Mouse (Mus musculus) adrenal gland, postnatal 10 days (tissue): ENCODE measurements around the gene Ciao2a. TPM values are rescaled to one million over a fixed set of nuclear protein-coding genes. Genes with fewer than 3 reads are reported as not detected.

Experiments
- DNase-seq: peaks from one replicate; pipeline ENCODE4 v3.0.0; 2021; ENCODE audit warnings: mixed read lengths
- long read RNA-seq, 2 experiments: library from polyadenylated mRNA; stranded (forward); transcript quantifications; one replicate each; pipeline ENCODE4 v2.0.0; 2021
- total RNA-seq, 2 experiments: library from RNA; stranded (reverse); gene quantifications; 2 replicates each; pipeline ENCODE4 v1.2.3; 2021

The Ciao2a gene
- 10 to 100 TPM; 89.9 to 97.4 TPM for total RNA-seq
- long read RNA-seq, experiment 1, transcript Ciao2a-201 (5 exons, 1,240 nt) = major isoform, 133 of 140 reads
- long read RNA-seq, experiment 1, partial matches to known transcripts = 0 of 140 reads
- long read RNA-seq, experiment 1, other reads (novel, unspliced or antisense) = 7 of 140 reads
- long read RNA-seq, experiment 2, transcript Ciao2a-201 (5 exons, 1,240 nt) = major isoform, 76 of 86 reads
- long read RNA-seq, experiment 2, partial matches to known transcripts = 2 of 86 reads
- long read RNA-seq, experiment 2, other reads (novel, unspliced or antisense) = 8 of 86 reads

- peak; percentile 93 for DNase-seq
Measured at GRCm38 (mm10) chr9:66126456-66127192, at the start of gene Ciao2a, which contains the start of gene Snx1. Gene Ciao2a, plus strand, starts transcription at chr9:66126611. Gene Snx1, minus strand, starts transcription at chr9:66126587.

GRCm38 (mm10) chr9:66078072-66078471 lies 48.3 kb upstream of the Ciao2a start:
- DNase-seq = no peak

- DNase-seq = no peak
Measured at GRCm38 (mm10) chr9:66078493-66078892, 47.9 kb upstream of the Ciao2a start.

GRCm38 (mm10) chr9:66080804-66081459 lies 45.5 kb upstream of the Ciao2a start:
- no peak for DNase-seq

- no peak for DNase-seq
Measured at GRCm38 (mm10) chr9:66081999-66082398, 44.4 kb upstream of the Ciao2a start.

- no peak for DNase-seq
Measured at GRCm38 (mm10) chr9:66084171-66084570, 42.2 kb upstream of the Ciao2a start.

- no peak for DNase-seq
Measured at GRCm38 (mm10) chr9:66087062-66087461, 39.3 kb upstream of the Ciao2a start.

- DNase-seq = peak; percentile 81
Measured at GRCm38 (mm10) chr9:66088411-66088810, 38.0 kb upstream of the Ciao2a start.

GRCm38 (mm10) chr9:66090593-66091244 lies 35.7 kb upstream of the Ciao2a start:
- peak; percentile 56 for DNase-seq

- peak; percentile 41 for DNase-seq
Measured at GRCm38 (mm10) chr9:66091327-66092231, 34.8 kb upstream of the Ciao2a start.

GRCm38 (mm10) chr9:66092664-66093063 lies 33.7 kb upstream of the Ciao2a start:
- no peak for DNase-seq

- no peak for DNase-seq
Measured at GRCm38 (mm10) chr9:66101577-66101976, 24.8 kb upstream of the Ciao2a start.

GRCm38 (mm10) chr9:66102668-66103067 lies 23.7 kb upstream of the Ciao2a start:
- DNase-seq = no peak

- no peak for DNase-seq
Measured at GRCm38 (mm10) chr9:66104601-66105000, 21.8 kb upstream of the Ciao2a start.

- DNase-seq = no peak
Measured at GRCm38 (mm10) chr9:66105168-66105567, 21.2 kb upstream of the Ciao2a start.

- DNase-seq = no peak
Measured at GRCm38 (mm10) chr9:66109574-66109973, 16.8 kb upstream of the Ciao2a start.

- DNase-seq = no peak
Measured at GRCm38 (mm10) chr9:66110126-66110525, 16.3 kb upstream of the Ciao2a start.

GRCm38 (mm10) chr9:66110611-66111379 lies 15.6 kb upstream of the Ciao2a start:
- DNase-seq = no peak

GRCm38 (mm10) chr9:66114341-66114740 lies 12.1 kb upstream of the Ciao2a start:
- no peak for DNase-seq

- DNase-seq = peak; percentile 57
Measured at GRCm38 (mm10) chr9:66116890-66117289, 9.5 kb upstream of the Ciao2a start.

GRCm38 (mm10) chr9:66119498-66119897 lies 6.9 kb upstream of the Ciao2a start:
- no peak for DNase-seq
